Mouse (Mus musculus) stomach, adult 2 months (tissue): ENCODE results near the gene Bpifa3. TPM values are rescaled to one million over a fixed set of nuclear protein-coding genes. Genes with fewer than 3 reads are reported as not detected.

Source experiments
- polyA plus RNA-seq: library from polyadenylated mRNA; depleted of rRNA; stranded (reverse); fragments of >200 nt; gene quantifications from 2 replicates; pipeline ENCODE4 v1.2.3, GENCODE M21; 2012; rRNA removed

Bpifa3 gene
- not detected in 2 replicates for polyA plus RNA-seq

DNA sequence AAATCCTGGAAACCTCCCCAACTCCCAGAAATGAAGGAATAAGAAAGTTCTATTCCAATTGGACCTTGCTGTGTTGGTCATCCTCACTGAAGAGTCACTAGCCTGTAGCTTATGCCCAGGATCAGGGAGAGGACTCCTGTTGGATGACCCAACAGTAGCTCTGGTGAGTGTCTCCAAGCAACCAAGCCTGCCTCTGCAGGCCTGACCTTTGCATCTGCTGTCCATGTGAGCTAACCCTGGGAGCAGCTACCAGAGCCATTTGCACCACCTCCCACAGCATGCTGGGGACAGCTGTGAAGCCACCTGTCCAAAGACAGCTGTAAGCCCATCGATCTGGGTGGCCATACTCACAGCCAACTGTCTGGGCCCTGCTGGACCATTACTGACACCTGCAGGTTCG is at the start of gene Bpifa3:
TSS of gene Bpifa3 (plus strand) at position 217 of the 400 bp plus-strand sequence.

DNA sequence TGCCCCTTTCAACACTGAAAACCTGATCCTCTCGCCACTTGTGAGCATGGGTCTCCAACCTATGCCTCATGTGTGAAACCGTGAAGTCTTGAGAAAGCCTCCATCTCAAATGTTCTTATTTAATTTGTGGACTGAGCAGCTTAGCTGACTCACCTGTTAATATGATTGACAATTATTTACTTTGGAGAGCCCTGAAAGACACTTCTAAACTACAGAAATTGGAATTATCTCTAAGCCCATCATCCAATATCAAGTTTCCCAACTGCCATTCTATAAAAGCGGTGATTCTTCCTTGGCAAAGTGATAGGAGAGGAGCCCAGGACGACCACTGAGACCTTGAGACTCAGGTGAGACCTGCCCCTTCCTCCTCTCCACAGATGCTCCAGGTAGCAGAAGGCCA is 12.4 kb downstream of the Bpifa3 start, which contains the start of gene Bpifa1:
TSS of gene Bpifa1 (plus strand) at position 301 of the 400 bp plus-strand sequence.

DNA sequence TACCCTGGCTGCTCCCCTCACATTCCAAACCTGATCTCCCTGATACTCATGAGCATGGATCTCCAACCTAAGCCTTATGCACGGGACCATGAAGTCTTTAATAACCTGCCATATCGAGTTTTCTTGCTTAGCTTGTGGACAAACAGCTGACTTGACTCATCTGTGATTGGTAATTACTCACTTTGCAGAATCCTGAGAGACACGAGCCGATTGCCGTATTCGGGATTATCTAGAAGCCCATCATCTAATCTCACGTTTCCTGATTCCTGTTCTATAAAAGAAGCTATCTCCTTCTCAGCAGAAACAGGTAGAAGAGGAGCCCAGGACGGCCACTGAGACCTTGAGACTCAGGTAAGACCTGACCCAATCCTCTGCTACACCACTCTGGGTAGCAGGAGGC is 32.2 kb downstream of the Bpifa3 start, which contains the start of gene Bpifa5:
TSS of gene Bpifa5 (plus strand) at position 301 of the 400 bp plus-strand sequence.

Other genes starting within 250 kb of the Bpifa3 start
- not detected in 2 replicates for gene Bpifb6, start 229.9 kb upstream of the Bpifa3 start, polyA plus RNA-seq
- not detected in 2 replicates for gene Bpifb3, start 212.1 kb upstream of the Bpifa3 start, polyA plus RNA-seq
- gene Bpifb4, start 192.1 kb upstream of the Bpifa3 start, polyA plus RNA-seq, result 0.28 TPM in 1 of 2 replicates, not detected in the other
- gene Bpifa6, start 155.4 kb upstream of the Bpifa3 start, polyA plus RNA-seq, result not detected in 2 replicates
- not detected in 2 replicates for gene Bpifa2, start 122.1 kb upstream of the Bpifa3 start, polyA plus RNA-seq
- not detected in 2 replicates for gene Bpifa1, start 12.5 kb downstream of the Bpifa3 start, polyA plus RNA-seq
- gene Bpifa5, start 32.3 kb downstream of the Bpifa3 start, polyA plus RNA-seq, result 1.4 and 1.7 TPM in 2 replicates
- gene Bpifb1, start 60.5 kb downstream of the Bpifa3 start, polyA plus RNA-seq, result 215 and 288 TPM in 2 replicates
- 0.55 and 0.77 TPM in 2 replicates for gene Bpifb5, start 93.4 kb downstream of the Bpifa3 start, polyA plus RNA-seq
- not detected in 2 replicates for gene Bpifb9a, start 127.5 kb downstream of the Bpifa3 start, polyA plus RNA-seq
- gene Bpifb9b, start 176.9 kb downstream of the Bpifa3 start, polyA plus RNA-seq, result not detected in 2 replicates
- gene Cdk5rap1, start 242.7 kb downstream of the Bpifa3 start, polyA plus RNA-seq, result 2.3 and 3.1 TPM in 2 replicates